Mouse (Mus musculus) CD4-positive naive resting alpha-beta T cell, adult 57 days (primary cell): ENCODE results near the gene Mettl16. TPM values are rescaled to one million over a fixed set of nuclear protein-coding genes. Genes with fewer than 3 reads are reported as not detected.

Source experiments
- total RNA-seq: library from RNA; stranded (reverse); gene quantifications from one replicate; pipeline ENCODE4 v1.2.4, GENCODE M21; 2023

Mettl16 gene
- total RNA-seq: 52.4 TPM

GRCm38 (mm10) chr11:74770595-74771207 is at the start of gene Mettl16:
Gene Mettl16, plus strand, starts transcription at chr11:74770830.

GRCm38 (mm10) chr11:74724235-74724791 is 46.3 kb upstream of the Mettl16 start, which contains the start of gene Pafah1b1:
Gene Pafah1b1, minus strand, starts transcription at chr11:74724670.

GRCm38 (mm10) chr11:74830256-74831161 is 59.9 kb downstream of the Mettl16 start, which contains the start of gene Mnt:
Gene Mnt, plus strand, starts transcription at chr11:74830920.

Other genes with a start within 250 kb of the Mettl16 start
- gene Rap1gap2, start 159.9 kb upstream of the Mettl16 start, total RNA-seq: 5.6 TPM
- not detected for gene Ccdc92b, start 151.2 kb upstream of the Mettl16 start, total RNA-seq
- 39.8 TPM for gene Cluh, start 121.3 kb upstream of the Mettl16 start, total RNA-seq
- gene Pafah1b1, start 46.2 kb upstream of the Mettl16 start, total RNA-seq: 138 TPM
- 75.3 TPM for gene Mnt, start 60.1 kb downstream of the Mettl16 start, total RNA-seq
- 11.3 TPM for gene Sgsm2, start 126.2 kb downstream of the Mettl16 start, total RNA-seq
- gene Tsr1, start 127.2 kb downstream of the Mettl16 start, total RNA-seq: 83.0 TPM
- gene Smg6, start 155.0 kb downstream of the Mettl16 start, total RNA-seq: 61.4 TPM
- 8.5 TPM for gene Srr, start 155.1 kb downstream of the Mettl16 start, total RNA-seq